Mouse (Mus musculus): ENCODE results near the gene Atl1.

DNA sequence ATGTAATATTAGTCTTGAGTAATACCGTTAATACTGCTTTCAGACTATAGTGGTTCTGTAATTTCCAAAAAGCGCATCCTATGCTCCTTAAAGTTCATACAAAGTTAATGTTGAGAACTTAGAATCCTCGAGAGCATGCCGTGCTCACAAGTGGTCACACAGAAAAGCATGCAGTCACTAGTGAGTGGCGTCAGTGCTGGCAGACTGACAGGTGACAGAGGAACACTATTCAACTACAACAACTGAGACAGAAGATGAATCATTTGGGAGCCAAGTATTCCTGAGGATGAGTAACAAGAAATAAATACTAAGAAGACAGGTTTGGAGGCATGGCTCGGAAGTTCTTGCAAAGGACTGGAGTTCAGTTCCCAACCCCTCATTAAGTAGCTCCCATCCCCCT lies 74.7 kb downstream of the Atl1 start:
- TF ChIP-seq CTCF (IDR thresholded peaks at IDR 0.05; ENCODE audit: low read depth, low read length), result no peak
- no peak for TF ChIP-seq POLR2A (IDR thresholded peaks at IDR 0.05; ENCODE audit: extremely low read depth, insufficient read depth, low read length)

Data from liver, adult 2 months (tissue).